Mouse (Mus musculus) heart, postnatal 0 days (tissue): ENCODE data around the gene Ntm.

Experiments
- CTCF ChIP-seq: IDR thresholded peaks from 2 replicates; pipeline ENCODE4 v1.5.1; 2016; ENCODE audit warnings: antibody characterized with exemption, control low read depth, low read depth
- EP300 ChIP-seq: IDR thresholded peaks from 2 replicates; pipeline ENCODE4 v1.6.1; 2016; ENCODE audit warnings: antibody characterized with exemption, low read depth

GRCm38 (mm10) chr9:29586381-29586770 is 376.6 kb downstream of the Ntm start:
- TF ChIP-seq CTCF (no peak), EP300 (no peak)
